Mouse (Mus musculus) stomach, adult 2 months (tissue): ENCODE data around the gene Car3. TPM values are rescaled to one million over a fixed set of nuclear protein-coding genes. Genes with fewer than 3 reads are reported as not detected.

Experiments
- polyA plus RNA-seq: library from polyadenylated mRNA; depleted of rRNA; stranded (reverse); fragments of >200 nt; gene quantifications from 2 replicates; pipeline ENCODE4 v1.2.3, GENCODE M21; 2012; rRNA removed

Car3 gene
- 28.2 and 50.3 TPM in 2 replicates for polyA plus RNA-seq

DNA sequence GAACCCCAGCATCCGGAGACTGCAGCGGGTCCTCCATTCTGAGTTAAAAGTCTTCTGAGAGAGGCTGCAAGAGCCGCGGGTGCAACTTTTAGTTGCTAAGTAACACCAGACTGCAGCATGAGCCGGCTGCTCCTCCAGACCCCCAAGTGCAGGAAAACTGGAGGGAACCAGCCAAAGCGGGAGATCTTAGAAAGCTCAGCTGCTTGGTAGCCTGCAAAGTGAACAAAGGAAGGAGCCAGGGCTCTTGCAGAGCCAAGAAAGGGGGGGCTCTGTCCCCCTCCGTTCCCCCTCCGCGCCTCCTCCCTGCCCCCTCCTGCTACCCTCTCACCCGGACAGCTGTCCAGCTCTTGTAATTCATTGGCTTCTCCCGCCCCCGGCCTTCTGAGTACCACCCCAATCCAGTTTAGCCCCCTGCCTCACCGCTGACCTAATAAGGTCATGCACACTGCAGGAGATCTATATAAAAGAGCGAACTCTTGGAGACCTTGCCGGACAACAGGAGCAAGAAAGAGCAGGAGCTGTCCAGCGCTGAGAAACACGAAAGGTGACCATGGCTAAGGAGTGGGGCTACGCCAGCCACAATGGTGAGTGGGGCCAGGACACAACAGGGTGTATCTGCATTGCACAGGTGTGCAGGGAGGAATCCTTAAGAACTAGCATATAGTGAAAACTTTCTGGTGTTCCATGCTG lies at the start of gene Car3:
Gene Car3, plus strand, starts transcription at position 491 of the 690 bp plus-strand sequence.

DNA sequence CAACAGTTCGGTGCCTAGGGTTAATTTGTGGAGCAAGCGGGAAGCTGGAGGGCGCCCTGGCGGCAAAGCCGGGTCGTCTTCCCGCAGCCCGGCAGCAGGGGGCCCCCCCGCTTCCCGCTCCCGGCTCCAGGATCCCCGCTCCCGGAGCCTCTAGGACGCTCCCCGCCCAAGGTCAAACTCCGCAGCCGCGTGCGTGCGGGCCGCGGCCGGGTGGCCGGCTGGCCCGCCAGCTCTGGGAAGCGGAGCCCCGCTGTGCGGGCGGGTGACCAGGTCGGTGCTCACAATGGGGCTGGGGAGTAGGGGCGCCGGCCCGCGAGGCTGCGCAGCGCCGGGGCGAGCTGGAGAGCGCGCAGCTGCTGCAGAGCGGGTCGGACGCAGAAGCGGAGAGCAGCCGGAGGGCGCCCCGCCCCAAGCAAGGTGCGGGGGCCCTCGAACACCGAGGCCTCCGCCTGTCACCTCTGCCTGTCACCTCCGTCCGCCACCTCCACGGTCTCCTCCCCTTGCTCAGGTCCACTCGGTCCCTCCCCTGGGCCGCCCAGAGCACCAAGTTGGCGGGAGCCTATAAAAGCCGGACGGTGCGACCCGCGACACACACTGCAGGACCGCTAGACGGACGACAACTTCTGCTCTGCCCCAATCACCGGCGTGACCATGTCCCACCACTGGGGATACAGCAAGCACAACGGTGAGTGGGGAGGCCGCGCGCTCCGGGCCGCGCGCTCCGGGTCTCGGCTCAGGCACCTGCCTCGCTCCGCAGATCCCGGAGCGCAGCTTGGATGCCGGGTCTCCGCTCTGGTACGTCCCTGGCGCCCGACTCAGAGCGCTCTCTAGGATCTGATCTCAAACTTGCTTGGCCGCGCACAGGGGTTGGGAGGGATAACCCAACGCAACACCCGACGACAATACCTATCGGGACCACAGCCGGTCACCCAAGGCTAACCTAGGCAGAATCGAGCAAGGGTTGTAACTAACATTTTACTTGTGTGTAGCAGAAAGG lies 23.1 kb downstream of the Car3 start, which contains the start of gene Car2:
Gene Car2, plus strand, starts transcription at position 172 of the 997 bp plus-strand sequence.

Other genes starting within 250 kb of the Car3 start
- 3.3 and 4.6 TPM in 2 replicates for gene Car13, start 221.8 kb upstream of the Car3 start, polyA plus RNA-seq
- 0.09 TPM in 1 of 2 replicates, not detected in the other for gene Car1, start 55.1 kb upstream of the Car3 start, polyA plus RNA-seq
- 1,916 and 2,084 TPM in 2 replicates for gene Car2, start 22.8 kb downstream of the Car3 start, polyA plus RNA-seq